Mouse (Mus musculus) heart, embryonic 15.5 days (tissue): ENCODE measurements at regions not wholly inside any gene's neighbourhood (a gene's known extent, or its start where the extent isn't known, plus 50 kb on each side); places are given as distances from the start of the nearest gene placed in this dataset.

Source experiments
- ATAC-seq: fragments of 200-750 bp; cut with Nextera tagmentation; replicated peaks from 2 replicates; pipeline ENCODE4 v1.8.0; 2017; ENCODE audit warnings: low read depth, moderate TSS enrichment; ENCODE audit not compliant: insufficient number of reproducible peaks, insufficient read depth, low FRiP score
- H3K27ac ChIP-seq: fragments of 300-500 bp; sonication (generic); 2 replicates; pipeline ENCODE4 v1.5.1; 2015; ENCODE audit warnings: mild to moderate bottlenecking, inconsistent platforms
- H3K27me3 ChIP-seq: fragments of 300-500 bp; sonication (generic); 2 replicates; pipeline ENCODE4 v1.6.1; 2015; ENCODE audit warnings: inconsistent platforms
- H3K36me3 ChIP-seq: fragments of 300-500 bp; sonication (generic); 2 replicates; pipeline ENCODE4 v1.6.1; 2015; ENCODE audit warnings: mild to moderate bottlenecking, inconsistent platforms
- H3K4me1 ChIP-seq: fragments of 300-500 bp; sonication (generic); replicated peaks from 2 replicates; pipeline ENCODE4 v1.6.1; 2015; ENCODE audit warnings: inconsistent platforms
- H3K4me2 ChIP-seq: fragments of 300-500 bp; sonication (generic); 2 replicates; pipeline ENCODE4 v1.6.1; 2015; ENCODE audit warnings: inconsistent platforms, mild to moderate bottlenecking, moderate library complexity
- H3K4me3 ChIP-seq: fragments of 300-500 bp; sonication (generic); 2 replicates; pipeline ENCODE4 v1.5.1; 2015; ENCODE audit warnings: mild to moderate bottlenecking, inconsistent platforms
- H3K9ac ChIP-seq: fragments of 300-500 bp; sonication (generic); 2 replicates; pipeline ENCODE4 v1.6.1; 2015; ENCODE audit warnings: mild to moderate bottlenecking, inconsistent platforms
- H3K9me3 ChIP-seq: fragments of 300-500 bp; sonication (generic); replicated peaks from 2 replicates; pipeline ENCODE4 v1.6.1; 2016; ENCODE audit warnings: inconsistent platforms
- WGBS: fragments of 180-500 bp; shearing (Covaris S2); methylation state at CpG from one replicate; pipeline ENCODE4 v1.1.7; 2015; ENCODE audit warnings: mixed read lengths; 5-methylcytosine and 5-hydroxymethylcytosine counted together

- Histone ChIP-seq H3K4me3 (no peak overlapping the region), H3K27ac (no peak overlapping the region), H3K4me2 (no peak overlapping the region), H3K4me1 (no peaks in the 10 kb centered on the region), H3K9ac (no peak overlapping the region), H3K9me3 (no peaks in the 10 kb centered on the region), H3K27me3 (no peaks in the 10 kb centered on the region), H3K36me3 (no peaks in the 10 kb centered on the region)
- WGBS = 47% methylated on average over 3 of the region's 3 CpGs
- ATAC-seq = no peak
Observed at GRCm38 (mm10) chr10:38265564-38265963, 556.0 kb downstream of the Rfpl4b start.

GRCm38 (mm10) chr10:38246821-38247220 is 574.8 kb downstream of the Rfpl4b start:
- WGBS = 72% methylated on average over 1 of the region's 1 CpGs

More at GRCm38 (mm10) chr10:38246821-38247220, 574.8 kb downstream of the Rfpl4b start:
- no peaks in the 10 kb centered on the region for H3K27me3 ChIP-seq
- no peaks in the 10 kb centered on the region for H3K36me3 ChIP-seq
- H3K4me3 ChIP-seq = no peak overlapping the region
- H3K27ac ChIP-seq = no peak overlapping the region
- ATAC-seq = no peak
- no peak overlapping the region for H3K9ac ChIP-seq
- no peaks in the 10 kb centered on the region for H3K4me1 ChIP-seq
- H3K4me2 ChIP-seq = no peak overlapping the region
- H3K9me3 ChIP-seq = no peaks in the 10 kb centered on the region
